Mouse (Mus musculus) heart, embryonic 13.5 days (tissue): ENCODE measurements around the gene Abl1. TPM values are rescaled to one million over a fixed set of nuclear protein-coding genes. Genes with fewer than 3 reads are reported as not detected.

Experiments used
- ATAC-seq: fragments of 200-750 bp; cut with Nextera tagmentation; 2 replicates; pipeline ENCODE4 v1.8.0; 2017; ENCODE audit warnings: moderate TSS enrichment; ENCODE audit not compliant: insufficient number of reproducible peaks, low FRiP score, low TSS enrichment; ENCODE audit errors: extremely low read depth
- H3K27ac ChIP-seq: fragments of 300-500 bp; sonication (generic); replicated peaks from 2 replicates; pipeline ENCODE4 v1.5.1; 2015; ENCODE audit warnings: moderate library complexity, mild to moderate bottlenecking, inconsistent platforms
- H3K27me3 ChIP-seq: fragments of 300-500 bp; sonication (generic); replicated peaks from 2 replicates; pipeline ENCODE4 v1.6.1; 2015; ENCODE audit warnings: mild to moderate bottlenecking, inconsistent platforms
- H3K36me3 ChIP-seq: fragments of 300-500 bp; sonication (generic); 2 replicates; pipeline ENCODE4 v1.6.1; 2015; ENCODE audit warnings: mild to moderate bottlenecking, inconsistent platforms
- H3K4me1 ChIP-seq: fragments of 300-500 bp; sonication (generic); 2 replicates; pipeline ENCODE4 v1.6.1; 2015; ENCODE audit warnings: inconsistent platforms
- H3K4me2 ChIP-seq: fragments of 300-500 bp; sonication (generic); 2 replicates; pipeline ENCODE4 v1.6.1; 2015; ENCODE audit warnings: inconsistent platforms, mild to moderate bottlenecking, moderate library complexity
- H3K4me3 ChIP-seq: fragments of 300-500 bp; sonication (generic); 2 replicates; pipeline ENCODE4 v1.5.1; 2015; ENCODE audit warnings: moderate library complexity, mild to moderate bottlenecking, inconsistent platforms
- H3K9ac ChIP-seq: fragments of 300-500 bp; sonication (generic); 2 replicates; pipeline ENCODE4 v1.6.1; 2015; ENCODE audit warnings: inconsistent platforms, mild to moderate bottlenecking, moderate library complexity
- H3K9me3 ChIP-seq: fragments of 300-500 bp; sonication (generic); 2 replicates; pipeline ENCODE4 v1.6.1; 2016; ENCODE audit warnings: inconsistent platforms
- WGBS: fragments of 180-500 bp; shearing (Covaris S2); methylation state at CpG from one replicate; pipeline ENCODE4 v1.1.7; 2015; ENCODE audit warnings: mixed read lengths; 5-methylcytosine and 5-hydroxymethylcytosine counted together
- polyA plus RNA-seq: library from polyadenylated mRNA; unstranded; fragments of >200 nt; fragmentation: Nextera tagmentation; extraction: Ambion mirVana; gene quantifications from 2 replicates; pipeline ENCODE4 v1.2.1, GENCODE M21; 2015

Gene Abl1
- polyA plus RNA-seq, 1 experiment from 2014 or later, result 27.9 TPM

DNA sequence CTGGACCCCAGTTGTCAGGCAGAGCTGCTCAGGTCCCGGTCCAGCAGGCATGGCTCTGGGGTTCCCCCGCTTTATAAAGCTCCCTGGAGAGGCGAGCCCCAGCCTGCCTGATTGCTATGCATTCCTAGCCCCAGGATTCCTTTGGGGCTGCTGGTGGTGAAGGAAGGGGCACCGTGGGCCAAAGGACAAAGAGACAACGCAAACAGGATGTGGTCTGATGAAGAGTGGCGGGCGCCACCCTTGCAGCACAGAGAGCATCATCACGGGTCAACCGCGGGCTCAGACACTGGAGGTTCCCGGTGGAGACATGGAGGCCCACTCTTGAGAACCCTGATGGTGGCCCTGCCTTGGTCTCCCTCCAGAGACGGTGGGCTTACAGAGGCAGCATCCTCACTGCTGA is 122.3 kb downstream of the Abl1 start, which contains the start of gene Qrfp:
Qrfp (minus strand) TSS at position 137 of the 400 bp plus-strand sequence.
- peaks cover 11% of the 10 kb centered on the region; the same call in 1 of the 2 replicates for H3K36me3 ChIP-seq
- no peak within 1 kb of the TSS for H3K4me3 ChIP-seq
- no peak for ATAC-seq
- no peak within 1 kb of the TSS for H3K27ac ChIP-seq
- H3K9ac ChIP-seq, result no peak within 1 kb of the TSS
- peaks cover 35% of the 10 kb centered on the region; the same call in 1 of the 2 replicates for H3K27me3 ChIP-seq
- no peak within 1 kb of the TSS for H3K4me2 ChIP-seq
- H3K9me3 ChIP-seq, result no peaks in the 10 kb centered on the region
- peaks cover 17% of the 10 kb centered on the region for H3K4me1 ChIP-seq
- 42% methylated on average over 12 of the region's 12 CpGs for WGBS

DNA sequence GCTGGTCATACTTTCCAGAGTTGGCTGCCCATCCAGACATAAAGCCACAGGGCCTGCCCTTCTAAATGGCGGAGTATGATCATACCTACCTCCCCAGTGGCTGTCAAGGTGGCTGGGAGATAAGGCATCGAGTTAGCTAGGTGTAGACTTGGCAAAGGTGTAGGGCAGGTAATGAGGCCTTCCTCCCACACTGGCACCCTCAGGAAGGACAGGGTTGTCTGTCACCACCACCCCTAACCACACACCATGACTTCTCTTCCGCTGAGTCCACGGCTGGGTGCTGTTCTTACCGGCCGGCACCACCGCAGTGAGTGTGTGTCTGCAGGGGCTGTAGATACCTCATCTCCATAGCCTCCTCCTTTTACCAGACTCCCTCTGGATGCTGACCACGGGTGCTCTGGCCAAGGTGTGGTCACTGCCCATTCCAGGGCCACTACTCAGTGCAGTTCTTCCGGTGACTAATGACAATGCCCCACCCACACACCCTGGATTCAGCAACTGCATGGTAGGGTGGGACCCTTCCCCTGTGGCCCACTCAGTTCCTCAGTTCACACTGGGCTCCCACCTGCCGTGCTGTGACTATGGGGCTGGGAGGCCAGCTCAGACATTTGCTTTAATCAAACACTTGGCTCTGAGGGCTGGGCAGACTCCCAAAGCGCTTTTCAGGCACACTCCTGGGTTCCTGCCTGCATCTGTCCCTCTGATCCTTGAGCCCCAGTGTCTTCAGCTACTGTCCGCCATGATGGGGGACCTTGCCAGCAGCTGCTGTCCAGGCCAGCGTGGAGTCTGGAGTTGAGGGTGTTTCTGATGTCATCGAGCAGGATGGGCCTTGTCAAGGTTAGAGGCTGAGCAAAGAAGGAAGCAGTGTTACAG is 123.1 kb downstream of the Abl1 start:
- peaks cover 11% of the 10 kb centered on the region; the same call in 1 of the 2 replicates for H3K36me3 ChIP-seq
- H3K9ac ChIP-seq, result no peak overlapping the region
- WGBS, result 67% methylated on average over 14 of the region's 14 CpGs
- H3K4me2 ChIP-seq, result no peak overlapping the region
- H3K27me3 ChIP-seq, result peaks cover 42% of the 10 kb centered on the region; the same call in 1 of the 2 replicates
- no peak for ATAC-seq
- H3K27ac ChIP-seq, result no peak overlapping the region
- peaks cover 12% of the 10 kb centered on the region for H3K4me1 ChIP-seq
- H3K9me3 ChIP-seq, result no peaks in the 10 kb centered on the region
- H3K4me3 ChIP-seq, result no peak overlapping the region

DNA sequence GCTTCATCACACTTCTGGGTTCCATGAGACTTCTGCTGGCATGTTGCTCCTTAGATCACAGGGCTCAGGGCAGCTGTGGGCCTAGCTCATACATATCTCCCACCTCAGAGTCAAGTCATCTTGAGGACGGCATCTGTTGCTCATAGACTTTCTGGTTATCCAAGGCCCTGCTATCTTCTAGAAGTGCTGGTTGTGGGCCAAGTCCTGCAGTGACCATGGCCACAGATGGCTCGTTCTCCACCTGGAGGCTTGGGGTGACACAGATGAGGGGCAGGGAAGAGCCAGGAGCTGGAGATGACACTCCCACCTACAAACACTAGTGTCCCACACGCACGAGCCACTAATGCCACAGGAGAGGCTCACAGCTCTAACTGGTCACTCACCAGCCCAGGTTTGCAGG is 125.5 kb downstream of the Abl1 start:
- Histone ChIP-seq H3K9ac (no peak overlapping the region), H3K27me3 (peaks cover 51% of the 10 kb centered on the region; the same call in 1 of the 2 replicates), H3K36me3 (no peaks in the 10 kb centered on the region), H3K4me3 (no peak overlapping the region), H3K27ac (no peak overlapping the region), H3K4me1 (peaks cover 8% of the 10 kb centered on the region), H3K9me3 (no peaks in the 10 kb centered on the region), H3K4me2 (no peak overlapping the region)
- WGBS, result 75% methylated on average over 4 of the region's 4 CpGs
- ATAC-seq, result no peak

DNA sequence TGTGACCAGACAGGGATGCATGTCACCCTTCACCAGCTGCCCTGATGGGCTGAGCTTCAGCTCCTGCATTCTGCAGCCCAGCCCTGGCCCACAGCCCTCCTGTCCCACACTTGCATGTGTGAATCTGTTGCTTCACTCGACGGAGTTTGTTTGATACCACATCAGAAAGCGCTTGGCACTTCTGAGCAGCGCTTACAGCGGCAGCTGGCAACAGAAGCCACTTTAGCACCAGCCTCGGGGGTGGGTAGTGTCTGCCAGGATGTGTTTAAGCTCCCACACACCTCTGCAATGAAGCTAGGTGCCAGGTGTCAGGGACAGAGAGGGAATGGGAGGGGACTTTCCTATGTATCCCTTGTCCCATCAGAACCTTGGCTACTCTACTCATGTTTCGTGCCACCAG is 126.5 kb downstream of the Abl1 start:
- H3K4me1 ChIP-seq, result peaks cover 5% of the 10 kb centered on the region; the same call in 1 of the 2 replicates
- H3K4me2 ChIP-seq, result no peak overlapping the region
- no peak overlapping the region for H3K27ac ChIP-seq
- no peak for ATAC-seq
- WGBS, result 65% methylated on average over 7 of the region's 7 CpGs
- no peak overlapping the region for H3K9ac ChIP-seq
- H3K9me3 ChIP-seq, result no peaks in the 10 kb centered on the region
- H3K4me3 ChIP-seq, result no peak overlapping the region
- no peaks in the 10 kb centered on the region for H3K36me3 ChIP-seq
- H3K27me3 ChIP-seq, result peaks cover 52% of the 10 kb centered on the region; the same call in 1 of the 2 replicates

DNA sequence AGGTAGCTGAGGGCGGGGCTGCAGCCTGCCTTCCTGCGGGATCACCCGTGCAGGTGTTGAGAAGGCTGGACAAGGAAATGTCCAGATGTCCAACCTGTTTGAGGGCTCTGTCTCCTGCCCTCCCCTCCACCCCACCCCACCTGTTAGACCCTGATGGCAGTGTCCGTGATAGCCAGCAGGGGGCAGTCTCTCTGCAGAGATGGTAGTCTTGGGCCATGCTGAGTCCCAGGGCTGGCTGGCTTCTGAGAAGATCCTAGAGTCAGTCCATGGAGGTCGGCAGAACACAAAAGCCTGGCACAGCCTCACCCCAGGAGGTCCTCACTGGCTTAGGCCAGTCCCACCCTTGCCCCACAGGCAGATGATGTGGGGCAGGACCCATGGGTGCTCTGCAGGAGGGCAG is 127.2 kb downstream of the Abl1 start:
- H3K36me3 ChIP-seq, result no peaks in the 10 kb centered on the region
- ATAC-seq, result no peak
- H3K4me1 ChIP-seq, result peaks cover 3% of the 10 kb centered on the region; the same call in 1 of the 2 replicates
- no peaks in the 10 kb centered on the region for H3K9me3 ChIP-seq
- H3K4me3 ChIP-seq, result no peak overlapping the region
- H3K27ac ChIP-seq, result no peak overlapping the region
- H3K27me3 ChIP-seq, result peaks cover 54% of the 10 kb centered on the region; the same call in 1 of the 2 replicates
- no peak overlapping the region for H3K4me2 ChIP-seq
- whole genome bisulfite sequencing, result 18% methylated on average over 5 of the region's 5 CpGs
- H3K9ac ChIP-seq, result no peak overlapping the region

DNA sequence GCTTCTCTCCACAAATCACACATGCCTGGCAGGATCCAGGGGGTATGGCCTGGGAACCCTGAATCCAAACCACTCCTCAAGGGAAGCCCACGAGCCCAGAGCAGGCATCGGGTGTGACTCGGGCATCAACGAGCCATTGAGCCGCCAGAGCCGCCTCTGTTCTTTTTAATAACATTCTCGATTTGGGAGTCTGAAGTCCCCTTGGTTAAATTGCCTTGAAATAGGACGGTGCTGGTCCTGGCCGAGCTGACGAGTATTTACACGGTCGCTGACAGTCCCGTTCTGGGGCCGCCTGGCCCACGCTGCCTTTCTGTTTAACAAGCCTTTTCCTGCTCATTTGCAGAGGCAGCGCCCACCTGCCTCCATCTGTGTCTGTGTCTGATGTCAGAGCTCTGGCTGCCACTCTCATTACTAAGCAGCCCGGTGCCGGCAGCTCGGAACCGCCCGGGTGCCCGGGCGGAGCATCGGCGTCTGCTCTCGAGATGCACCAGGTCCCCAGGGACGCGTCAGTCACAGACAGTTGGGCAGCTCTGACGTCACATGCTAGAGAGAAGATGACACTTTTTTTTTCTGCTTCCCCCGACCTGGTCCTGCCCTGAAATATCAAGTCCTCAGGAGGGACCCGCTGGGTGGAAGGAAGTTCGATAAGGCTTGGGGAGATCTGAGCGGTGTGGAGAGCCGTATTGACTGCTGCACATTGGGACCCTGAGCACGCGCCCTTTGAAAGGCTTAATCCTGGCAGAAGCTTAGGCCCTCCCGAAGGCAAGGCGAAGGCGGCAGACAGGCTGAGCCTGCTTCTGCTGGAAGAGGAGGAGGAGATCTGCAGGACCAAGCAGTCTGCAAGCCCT is 134.6 kb downstream of the Abl1 start:
- Histone ChIP-seq H3K4me2 (peak overlapping the region; percentile 67), H3K36me3 (no peaks in the 10 kb centered on the region), H3K9me3 (no peaks in the 10 kb centered on the region), H3K4me3 (peak overlapping the region; percentile 37), H3K27ac (no peak overlapping the region), H3K27me3 (peaks cover 58% of the 10 kb centered on the region), H3K4me1 (peaks cover 19% of the 10 kb centered on the region), H3K9ac (peak overlapping the region; percentile 1; the same call in 1 of the 2 replicates)
- ATAC-seq, result no peak
- WGBS, result 14% methylated on average over 39 of the region's 39 CpGs

DNA sequence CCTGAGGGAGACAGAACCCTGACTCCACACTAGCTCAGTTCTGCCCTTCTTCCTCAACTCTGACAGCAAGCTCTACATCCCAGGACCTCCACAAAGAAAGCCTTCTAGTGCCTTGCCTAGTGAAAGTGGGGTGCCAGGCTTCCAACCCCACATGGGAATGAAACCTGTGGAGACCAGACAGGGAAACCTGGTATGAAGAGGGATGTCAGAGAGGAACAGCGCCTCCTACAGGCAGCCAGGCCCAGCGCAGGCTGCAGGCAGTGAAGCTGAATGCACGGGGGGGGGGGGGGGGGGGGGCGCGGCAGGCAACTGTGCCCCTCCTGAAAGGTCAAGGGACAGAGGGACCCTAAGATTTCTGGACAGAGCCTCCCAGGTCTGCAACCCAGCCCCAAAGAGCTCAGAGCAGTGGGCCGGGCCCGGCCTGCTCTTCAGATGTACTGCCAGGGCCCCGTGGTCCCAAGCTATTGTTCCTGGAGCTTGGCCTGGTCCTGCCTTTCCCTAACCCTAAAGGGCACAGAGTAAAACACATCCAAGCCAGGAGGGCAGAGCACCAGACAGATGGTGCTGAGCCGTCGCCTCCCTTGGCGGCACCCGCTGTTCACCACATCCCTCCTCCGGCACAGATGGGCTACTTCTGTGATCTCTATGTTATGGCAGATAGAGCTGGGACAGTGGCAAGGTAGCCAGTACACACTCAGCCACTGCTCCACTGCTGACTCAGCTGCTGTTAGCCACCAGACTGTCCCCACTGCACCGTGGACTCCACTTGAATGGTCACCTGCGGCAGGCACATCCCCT is 136.0 kb downstream of the Abl1 start:
- no peak overlapping the region for H3K9ac ChIP-seq
- no peaks in the 10 kb centered on the region for H3K9me3 ChIP-seq
- H3K36me3 ChIP-seq, result no peaks in the 10 kb centered on the region
- WGBS, result 71% methylated on average over 13 of the region's 15 CpGs
- no peak overlapping the region for H3K4me3 ChIP-seq
- H3K4me1 ChIP-seq, result peaks cover 25% of the 10 kb centered on the region
- no peak overlapping the region for H3K27ac ChIP-seq
- no peak overlapping the region for H3K4me2 ChIP-seq
- no peak for ATAC-seq
- peaks cover 65% of the 10 kb centered on the region for H3K27me3 ChIP-seq

DNA sequence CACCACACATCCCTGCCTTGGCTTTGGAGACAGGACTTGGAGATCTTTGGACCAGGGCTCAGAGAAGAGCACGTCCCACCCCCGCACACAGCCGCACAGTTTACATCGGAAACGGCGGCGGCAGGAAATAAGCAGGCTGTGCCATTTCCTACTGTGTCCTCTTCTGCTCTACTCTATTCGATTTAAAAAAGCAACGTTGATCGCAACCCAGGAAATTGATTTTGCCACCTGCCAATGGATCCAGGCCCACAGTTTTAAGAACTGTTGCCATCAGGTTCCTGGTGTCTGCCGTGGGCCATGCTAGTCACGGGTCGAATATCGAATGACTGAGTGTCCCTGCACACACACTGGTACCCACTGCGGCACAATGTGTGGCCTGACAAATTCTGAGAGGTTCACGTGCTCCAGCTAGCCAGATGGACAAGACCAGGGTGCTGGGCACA is 137.3 kb downstream of the Abl1 start:
- WGBS, result 72% methylated on average over 16 of the region's 16 CpGs
- H3K4me2 ChIP-seq, result no peak overlapping the region
- ATAC-seq, result no peak
- H3K27ac ChIP-seq, result no peak overlapping the region
- H3K9me3 ChIP-seq, result no peaks in the 10 kb centered on the region
- H3K9ac ChIP-seq, result no peak overlapping the region
- H3K4me1 ChIP-seq, result peaks cover 25% of the 10 kb centered on the region
- no peak overlapping the region for H3K4me3 ChIP-seq
- no peaks in the 10 kb centered on the region for H3K36me3 ChIP-seq
- H3K27me3 ChIP-seq, result peaks cover 66% of the 10 kb centered on the region

DNA sequence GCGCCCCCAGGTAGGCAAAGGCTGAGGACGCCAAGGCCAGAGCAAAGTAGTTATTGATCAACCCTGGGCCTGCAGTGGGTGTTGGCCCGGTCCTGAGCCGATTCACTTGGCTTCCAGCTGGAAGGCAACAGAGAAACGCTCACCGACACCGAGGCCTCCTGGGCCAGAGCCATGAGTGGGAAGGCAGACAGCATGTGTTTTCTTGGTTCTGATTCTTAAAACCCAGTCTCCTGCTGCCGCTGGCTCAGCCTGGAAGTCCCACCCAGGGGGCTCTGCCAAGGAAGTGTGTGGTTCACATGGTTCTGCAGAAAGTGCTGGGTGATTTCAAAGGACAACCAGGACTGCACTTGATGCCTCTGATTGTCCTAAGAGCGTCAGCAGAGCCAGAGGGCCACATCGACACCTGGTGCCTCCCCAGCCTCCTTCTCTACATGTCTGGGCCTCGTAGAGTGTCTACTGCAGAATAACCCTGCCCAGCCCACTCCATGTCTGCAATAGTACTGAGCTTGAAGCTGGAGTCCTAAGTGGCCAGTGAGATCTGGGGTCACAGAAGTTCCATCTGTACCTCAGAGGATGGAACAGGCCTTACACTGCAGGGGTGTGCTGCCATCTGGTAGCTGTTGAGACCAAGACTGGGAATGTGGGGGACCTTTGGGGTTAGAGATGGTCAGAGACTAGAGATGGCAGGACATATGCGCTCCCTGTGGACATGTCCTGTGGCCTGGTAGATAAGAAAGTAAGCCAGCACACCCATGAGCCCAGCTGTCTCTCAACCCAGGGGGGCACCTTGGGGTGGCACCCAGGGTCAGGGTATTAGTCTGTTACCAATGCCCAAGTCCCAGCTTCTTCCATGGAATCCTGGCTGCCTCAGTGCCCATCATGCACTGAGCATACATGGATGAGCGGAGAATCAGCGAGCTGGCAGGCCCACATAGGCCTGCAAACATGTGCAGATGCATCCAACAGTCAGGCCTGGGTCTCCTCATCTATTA is 138.2 kb downstream of the Abl1 start:
- H3K27me3 ChIP-seq, result peaks cover 62% of the 10 kb centered on the region
- H3K27ac ChIP-seq, result no peak overlapping the region
- WGBS, result 73% methylated on average over 14 of the region's 14 CpGs
- H3K4me1 ChIP-seq, result peaks cover 25% of the 10 kb centered on the region
- no peak for ATAC-seq
- no peaks in the 10 kb centered on the region for H3K36me3 ChIP-seq
- H3K4me2 ChIP-seq, result no peak overlapping the region
- no peak overlapping the region for H3K9ac ChIP-seq
- no peak overlapping the region for H3K4me3 ChIP-seq
- H3K9me3 ChIP-seq, result no peaks in the 10 kb centered on the region

DNA sequence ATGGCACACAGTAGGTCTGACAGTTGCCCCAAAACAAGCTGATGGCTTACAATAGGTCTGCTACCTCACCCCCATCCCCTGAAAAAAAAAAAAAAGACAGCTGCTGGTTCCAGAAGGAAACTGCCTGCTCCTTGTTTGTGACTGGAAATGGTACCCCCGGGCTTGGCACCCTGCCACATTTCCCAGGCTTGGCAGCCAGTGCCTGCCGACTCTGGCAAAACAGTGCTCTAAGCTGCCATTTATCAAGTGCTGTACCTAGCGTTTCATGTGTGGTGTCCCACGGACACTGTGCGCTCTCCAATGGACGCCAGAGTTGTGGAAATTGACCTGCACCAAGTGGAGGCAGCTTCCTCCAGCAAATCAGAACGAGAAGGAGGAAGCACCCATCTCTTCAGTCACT is 139.7 kb downstream of the Abl1 start:
- Histone ChIP-seq H3K9me3 (no peaks in the 10 kb centered on the region), H3K4me3 (no peak overlapping the region), H3K27me3 (peaks cover 63% of the 10 kb centered on the region), H3K4me1 (peaks cover 19% of the 10 kb centered on the region), H3K4me2 (no peak overlapping the region), H3K36me3 (no peaks in the 10 kb centered on the region), H3K9ac (no peak overlapping the region), H3K27ac (no peak overlapping the region)
- 41% methylated on average over 7 of the region's 7 CpGs for WGBS
- no peak for ATAC-seq
